Mouse (Mus musculus): ENCODE measurements around the gene Csrnp2.
"Not testable (repeated sequence)": the region's sequence is repeated elsewhere in the genome, so short reads cannot be mapped to it uniquely, and the experiment has no call there.

Gene Csrnp2

DNA sequence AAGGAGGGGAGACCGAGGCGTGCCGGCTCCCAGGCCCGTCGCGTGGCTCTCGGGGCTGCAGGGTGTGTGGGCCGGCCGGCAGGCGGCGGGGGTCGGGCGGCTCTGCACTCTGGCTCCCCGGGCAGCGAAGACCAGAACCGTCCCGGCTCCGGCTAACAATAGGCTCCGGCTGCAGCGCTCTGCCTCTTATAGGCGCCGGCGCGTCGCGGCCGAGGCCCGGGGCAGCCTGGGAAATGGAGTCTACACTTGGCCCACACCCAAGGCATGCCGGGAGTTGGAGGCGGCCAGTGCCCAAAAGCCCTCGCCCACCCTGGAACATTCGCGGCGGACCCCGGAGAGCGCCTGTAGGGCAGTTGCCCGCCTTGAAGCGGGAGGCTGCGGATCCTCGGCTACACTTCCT lies at the start of gene Csrnp2:
TSS of gene Csrnp2 (minus strand) at position 387 of the 400 bp plus-strand sequence.
- DNase-seq (ENCODE audit: extremely low spot score, low spot score), result peak; percentile 99

- DNase-seq (ENCODE audit: extremely low spot score, low spot score), result not testable (repeated sequence)
Measured at GRCm38 (mm10) chr15:100543651-100544030, 48.4 kb upstream of the Csrnp2 start.

DNA sequence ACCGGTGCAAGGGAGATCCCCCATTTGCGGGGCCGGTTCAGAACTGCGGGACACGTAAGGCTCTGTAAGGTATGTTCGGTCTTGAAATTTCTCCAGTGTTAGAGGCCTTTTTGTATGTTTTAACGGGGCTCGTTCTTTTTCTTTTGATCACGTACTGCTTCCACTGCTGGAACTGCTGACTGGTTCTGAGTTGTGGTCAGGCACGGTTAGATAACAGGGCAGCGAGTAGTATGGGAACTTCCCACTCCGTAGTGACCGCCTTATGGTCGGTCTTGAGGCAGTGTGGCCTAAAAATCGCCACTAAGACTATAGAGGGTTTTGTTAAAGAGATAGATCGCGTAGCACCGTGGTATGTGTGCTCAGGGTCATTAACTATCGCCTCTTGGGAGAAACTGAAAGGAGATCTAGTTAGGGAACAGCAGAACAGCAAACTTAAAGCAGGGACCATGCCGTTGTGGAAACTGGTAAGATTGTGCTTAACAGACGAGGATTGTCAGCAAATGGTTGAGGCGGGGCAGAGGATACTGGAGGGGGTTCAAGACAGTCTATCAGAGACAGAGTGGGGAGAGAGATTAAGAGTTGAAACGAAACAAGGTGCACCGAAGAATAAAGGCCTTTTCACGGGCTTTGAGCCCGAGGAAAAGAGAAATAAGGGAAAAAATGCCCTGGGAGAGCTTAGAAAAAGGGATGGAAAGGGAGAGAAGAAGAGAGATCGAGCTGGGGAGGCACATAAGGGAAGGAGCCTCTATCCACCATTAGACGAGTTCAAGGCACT lies 47.8 kb upstream of the Csrnp2 start:
- DNase-seq (ENCODE audit: extremely low spot score, low spot score), result not testable (repeated sequence)

- DNase-seq (ENCODE audit: extremely low spot score, low spot score), result no peak
Measured at GRCm38 (mm10) chr15:100541426-100541825, 46.1 kb upstream of the Csrnp2 start.

DNA sequence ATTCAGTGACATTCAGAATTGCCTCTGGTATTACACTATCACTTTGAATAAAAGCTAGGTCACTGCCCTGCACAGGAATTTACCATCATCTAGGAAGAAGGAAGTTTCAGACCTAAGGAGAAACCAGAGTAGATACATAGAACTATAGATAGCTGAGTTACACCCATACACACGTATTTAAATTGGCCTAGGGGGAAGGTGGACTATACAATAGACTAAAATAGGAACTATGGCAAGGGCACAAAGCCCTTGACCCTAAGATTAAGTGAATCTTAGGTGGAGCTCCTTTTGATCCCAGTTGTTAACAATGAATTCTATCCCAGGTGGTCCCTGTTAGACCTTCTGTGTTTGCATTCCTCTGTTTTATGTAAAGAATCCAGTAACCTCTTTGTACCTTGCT lies 45.7 kb upstream of the Csrnp2 start:
- not testable (repeated sequence) for DNase-seq (ENCODE audit: extremely low spot score, low spot score)

- no peak for DNase-seq (ENCODE audit: extremely low spot score, low spot score)
Measured at GRCm38 (mm10) chr15:100539411-100539810, 44.1 kb upstream of the Csrnp2 start.

DNA sequence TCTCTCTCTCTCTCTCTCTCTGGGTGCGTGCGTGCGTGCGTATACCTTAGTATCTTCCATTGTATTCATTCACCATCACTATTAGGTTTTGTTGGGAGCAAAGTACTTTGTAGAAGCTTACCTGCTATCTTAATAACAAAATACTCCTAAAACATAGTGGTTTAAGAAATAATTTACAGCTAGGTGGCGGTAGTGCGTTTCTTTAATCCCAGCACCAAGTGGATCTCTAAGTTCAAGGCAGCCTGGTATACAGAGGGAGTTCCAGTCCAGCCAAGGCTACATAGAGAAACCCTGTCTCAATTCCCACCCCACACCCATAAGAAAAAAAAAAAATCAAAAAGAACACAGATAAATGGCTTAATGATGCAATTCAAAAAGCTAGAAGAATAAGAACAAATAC lies 42.6 kb upstream of the Csrnp2 start:
- DNase-seq (ENCODE audit: extremely low spot score, low spot score), result no peak

DNA sequence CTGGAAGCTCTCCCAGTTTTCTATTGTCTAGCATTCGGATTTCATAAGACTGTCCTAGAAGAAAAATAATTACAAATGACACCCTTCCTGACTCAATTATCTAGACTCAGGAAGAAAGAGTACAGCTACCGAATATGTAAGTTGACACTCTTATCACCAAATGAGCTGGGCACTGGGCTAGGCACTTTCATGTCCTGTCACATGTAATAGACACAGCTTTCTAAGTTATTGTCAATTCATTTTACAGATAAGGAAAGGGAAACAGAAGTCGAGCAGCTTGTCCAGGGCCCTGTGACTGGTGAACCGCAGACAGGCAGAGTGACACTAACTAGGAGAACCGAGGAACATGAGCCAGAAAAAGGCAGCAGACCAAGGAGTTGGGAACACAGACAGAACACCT lies 32.6 kb upstream of the Csrnp2 start:
- no peak for DNase-seq (ENCODE audit: extremely low spot score, low spot score)

DNA sequence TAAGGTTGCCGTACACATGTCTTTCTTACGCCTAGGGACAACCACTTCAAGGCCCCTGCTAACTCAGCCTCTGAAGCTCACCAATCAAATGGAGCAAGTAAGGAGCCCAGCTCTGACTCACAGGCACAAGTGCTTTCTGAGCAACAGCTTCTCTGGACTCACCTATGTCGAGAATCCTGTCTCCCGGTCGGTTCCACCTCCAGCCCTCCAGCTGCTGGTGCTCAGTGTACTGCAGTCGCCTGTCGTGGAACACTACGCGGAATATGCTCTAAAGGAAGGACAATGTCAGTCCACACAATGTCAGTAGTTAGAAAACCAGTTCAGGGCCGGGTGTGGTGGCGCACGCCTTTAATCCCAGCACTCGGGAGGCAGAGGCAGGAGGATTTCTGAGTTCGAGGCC lies 30.1 kb upstream of the Csrnp2 start:
- no peak for DNase-seq (ENCODE audit: extremely low spot score, low spot score)

- DNase-seq (ENCODE audit: extremely low spot score, low spot score), result no peak
Measured at GRCm38 (mm10) chr15:100520306-100520705, 25.0 kb upstream of the Csrnp2 start.

- DNase-seq (ENCODE audit: extremely low spot score, low spot score), result no peak
Measured at GRCm38 (mm10) chr15:100515121-100515520, 19.8 kb upstream of the Csrnp2 start.

- DNase-seq (ENCODE audit: extremely low spot score, low spot score), result no peak
Measured at GRCm38 (mm10) chr15:100513387-100513786, 18.1 kb upstream of the Csrnp2 start.

- DNase-seq (ENCODE audit: extremely low spot score, low spot score), result no peak
Measured at GRCm38 (mm10) chr15:100510072-100510471, 14.8 kb upstream of the Csrnp2 start.

- no peak for DNase-seq (ENCODE audit: extremely low spot score, low spot score)
Measured at GRCm38 (mm10) chr15:100508454-100509167, 13.3 kb upstream of the Csrnp2 start.

DNA sequence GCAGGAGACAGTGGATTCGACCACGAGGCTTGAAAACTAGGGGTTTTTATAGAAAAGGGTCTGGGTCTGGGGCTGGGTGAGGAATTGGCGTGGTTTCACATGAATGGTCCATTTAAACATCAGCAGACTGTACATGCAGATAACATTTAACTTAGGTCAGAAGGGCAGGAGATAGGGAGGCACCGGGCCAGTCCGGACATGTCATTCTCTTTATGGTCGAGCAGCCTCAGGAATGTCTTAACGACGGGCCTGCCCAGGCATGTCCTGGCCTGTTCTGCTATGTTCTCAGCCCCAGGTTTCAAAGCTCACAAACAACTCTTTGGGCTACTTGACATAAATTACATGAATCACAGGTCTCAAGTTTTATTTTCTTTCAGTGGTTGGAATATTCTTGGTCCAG lies 4.2 kb upstream of the Csrnp2 start:
- not testable (repeated sequence) for DNase-seq (ENCODE audit: extremely low spot score, low spot score)

DNA sequence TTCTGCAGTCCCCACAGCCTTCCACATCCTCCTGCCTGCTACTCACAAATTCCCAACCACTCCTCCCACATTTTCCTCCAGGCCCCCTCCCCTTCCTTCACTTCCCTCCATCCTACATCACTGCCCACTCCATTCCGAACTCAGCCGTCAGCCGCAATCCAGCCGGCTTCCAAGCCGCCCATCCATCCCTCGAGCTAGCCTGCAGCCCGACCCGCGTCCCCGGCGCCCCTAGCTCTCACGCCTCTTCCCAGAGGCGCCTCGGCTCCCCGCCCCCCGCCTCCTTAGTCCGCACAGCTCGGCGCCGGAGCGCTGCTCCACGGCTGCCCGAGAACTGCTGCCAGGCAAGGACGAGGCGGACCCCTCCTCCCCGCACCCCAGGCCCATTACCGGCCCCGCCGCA lies 641 bp downstream of the Csrnp2 start:
- DNase-seq (ENCODE audit: extremely low spot score, low spot score), result no peak

DNA sequence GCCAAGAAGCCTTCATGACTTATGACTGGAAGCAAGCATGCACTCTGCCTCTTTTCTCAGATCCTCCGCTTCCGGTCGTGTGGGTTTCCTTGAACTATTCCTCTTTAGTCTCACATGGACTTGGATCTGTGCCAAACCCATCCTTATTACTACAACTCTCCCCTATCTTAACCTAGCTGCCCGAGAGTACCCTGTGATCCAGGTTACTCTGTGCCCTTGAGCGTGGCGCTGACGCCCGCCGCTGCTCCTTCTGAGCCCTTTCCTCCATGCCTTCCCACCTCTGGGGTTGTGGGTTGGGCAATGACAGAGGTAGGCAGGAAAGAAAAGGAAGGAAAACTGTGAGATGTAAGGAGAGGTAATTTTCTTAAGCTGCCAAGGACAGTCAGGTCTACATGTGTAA lies 3.3 kb downstream of the Csrnp2 start:
- no peak for DNase-seq (ENCODE audit: extremely low spot score, low spot score)

- no peak for DNase-seq (ENCODE audit: extremely low spot score, low spot score)
Measured at GRCm38 (mm10) chr15:100489263-100489662, 6.0 kb downstream of the Csrnp2 start.

DNA sequence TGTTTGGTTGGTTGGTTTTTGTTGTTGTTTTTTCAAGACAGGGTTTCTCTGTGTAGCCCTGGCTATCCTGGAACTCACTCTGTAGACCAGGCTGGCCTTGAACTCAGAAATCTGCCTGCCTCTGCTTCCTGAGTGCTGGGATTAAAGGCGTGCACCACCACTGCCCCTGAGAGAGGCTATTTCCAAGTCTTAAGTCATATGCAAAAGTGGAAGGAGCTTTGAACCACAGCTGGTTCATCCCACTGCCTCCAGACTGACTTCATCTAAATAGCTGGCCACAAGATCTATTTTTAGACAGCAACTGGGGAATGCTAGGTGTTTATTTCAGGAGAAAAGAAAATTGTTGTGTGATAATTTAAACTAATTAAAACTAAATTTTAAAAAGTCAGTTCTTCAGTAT lies 7.0 kb downstream of the Csrnp2 start:
- not testable (repeated sequence) for DNase-seq (ENCODE audit: extremely low spot score, low spot score)

GRCm38 (mm10) chr15:100487050-100487449 lies 8.2 kb downstream of the Csrnp2 start:
- DNase-seq (ENCODE audit: extremely low spot score, low spot score), result no peak

- DNase-seq (ENCODE audit: extremely low spot score, low spot score), result no peak
Measured at GRCm38 (mm10) chr15:100486450-100486849, 8.8 kb downstream of the Csrnp2 start.

GRCm38 (mm10) chr15:100485576-100485975 lies 9.7 kb downstream of the Csrnp2 start:
- no peak for DNase-seq (ENCODE audit: extremely low spot score, low spot score)

- no peak for DNase-seq (ENCODE audit: extremely low spot score, low spot score)
Measured at GRCm38 (mm10) chr15:100478925-100479324, 16.4 kb downstream of the Csrnp2 start.

All from neural tube, embryonic 10.5 days (tissue).